Mouse (Mus musculus) central nervous system, embryonic 18 days (tissue): ENCODE results near the gene Vps37d. TPM values are rescaled to one million over a fixed set of nuclear protein-coding genes. Genes with fewer than 3 reads are reported as not detected.

Experiments used
- polyA plus RNA-seq: library from polyadenylated mRNA; depleted of rRNA; stranded (reverse); fragments of >200 nt; gene quantifications from 2 replicates; pipeline ENCODE4 v1.2.3, GENCODE M21; 2012; rRNA removed

Vps37d gene
- polyA plus RNA-seq, result 58.7 and 61.8 TPM in 2 replicates

GRCm38 (mm10) chr5:135077564-135078481, at the start of gene Vps37d:
Vps37d (minus strand) TSS chr5:135078266.

GRCm38 (mm10) chr5:135089653-135090052, 11.6 kb upstream of the Vps37d start, which contains the start of gene Mlxipl:
Mlxipl (plus strand) TSS chr5:135089890.

GRCm38 (mm10) chr5:135064909-135065446, 13.1 kb downstream of the Vps37d start, which contains the start of gene Bud23:
Bud23 (minus strand) TSS chr5:135064959.

GRCm38 (mm10) chr5:135063629-135064381, 14.3 kb downstream of the Vps37d start, which contains the start of gene Dnajc30:
Dnajc30 (plus strand) TSS chr5:135064202.

GRCm38 (mm10) chr5:135023344-135024173, 54.5 kb downstream of the Vps37d start, which contains the start of gene Stx1a:
Stx1a (plus strand) TSS chr5:135023482.

Other genes with a start within 250 kb of the Vps37d start
- gene Tmem270, start 171.5 kb downstream of the Vps37d start, polyA plus RNA-seq, result not detected in 2 replicates
- gene Cldn13, start 162.7 kb downstream of the Vps37d start, polyA plus RNA-seq, result not detected in 2 replicates
- gene Mettl27, start 145.9 kb downstream of the Vps37d start, polyA plus RNA-seq, result 5.6 and 6.1 TPM in 2 replicates
- 0.12 and 11.4 TPM in 2 replicates for gene Cldn4, start 131.3 kb downstream of the Vps37d start, polyA plus RNA-seq
- gene Cldn3, start 92.1 kb downstream of the Vps37d start, polyA plus RNA-seq, result 3.8 and 9.1 TPM in 2 replicates
- 103 TPM in 2 replicates for gene Abhd11, start 69.1 kb downstream of the Vps37d start, polyA plus RNA-seq
- gene Stx1a, start 54.8 kb downstream of the Vps37d start, polyA plus RNA-seq, result 231 and 254 TPM in 2 replicates
- gene Dnajc30, start 14.1 kb downstream of the Vps37d start, polyA plus RNA-seq, result 36.5 and 36.6 TPM in 2 replicates
- 77.8 and 92.0 TPM in 2 replicates for gene Bud23, start 13.3 kb downstream of the Vps37d start, polyA plus RNA-seq
- 1.1 TPM in 2 replicates for gene Mlxipl, start 11.6 kb upstream of the Vps37d start, polyA plus RNA-seq
- gene Tbl2, start 71.4 kb upstream of the Vps37d start, polyA plus RNA-seq, result 9.0 and 9.2 TPM in 2 replicates
- 17.5 and 19.9 TPM in 2 replicates for gene Bcl7b, start 90.0 kb upstream of the Vps37d start, polyA plus RNA-seq
- gene Baz1b, start 109.0 kb upstream of the Vps37d start, polyA plus RNA-seq, result 45.0 and 47.3 TPM in 2 replicates
- 10.7 and 11.8 TPM in 2 replicates for gene Fzd9, start 173.0 kb upstream of the Vps37d start, polyA plus RNA-seq